Mouse (Mus musculus): Measurements from ENCODE around the gene 4931406C07Rik. TPM values are rescaled to one million over a fixed set of nuclear protein-coding genes. Genes with fewer than 3 reads are reported as not detected.

The 4931406C07Rik gene
- polyA plus RNA-seq, 3 experiments from 2014 or later, result 3.2 to 7.2 (median 5.0) TPM

DNA sequence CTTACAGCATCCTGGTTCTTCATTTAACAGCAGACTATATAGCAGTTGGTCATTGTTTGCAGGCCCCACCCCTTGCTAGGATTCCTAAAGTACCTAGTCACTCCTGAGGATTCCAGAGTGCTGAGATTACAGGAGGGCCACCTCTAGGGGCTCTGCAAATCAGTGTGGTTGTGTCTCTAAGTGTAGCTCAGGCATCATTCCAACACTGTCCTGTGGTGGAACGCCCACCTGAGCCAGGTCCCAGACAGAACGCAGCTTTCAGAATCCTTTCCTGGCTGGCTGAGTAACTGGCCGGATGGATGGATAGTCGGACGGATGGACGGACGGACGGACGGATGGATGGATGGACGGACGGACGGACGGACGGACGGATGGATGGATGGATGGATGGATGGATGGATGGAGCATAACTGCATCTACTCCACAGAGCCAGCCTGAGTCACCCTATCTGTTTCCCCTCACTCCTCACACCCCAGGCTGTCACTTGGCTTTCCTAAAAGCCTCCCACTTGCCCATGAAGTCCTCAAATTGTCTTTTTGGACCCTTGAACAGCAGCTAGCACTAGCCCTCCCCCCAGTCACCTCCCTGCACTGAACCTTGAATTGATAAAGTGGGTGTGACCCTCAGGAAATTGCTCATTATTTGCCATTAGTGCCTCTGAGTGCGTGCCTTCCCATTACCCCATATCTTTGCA lies 67.8 kb downstream of the 4931406C07Rik start:
- no peak for ATAC-seq

DNA sequence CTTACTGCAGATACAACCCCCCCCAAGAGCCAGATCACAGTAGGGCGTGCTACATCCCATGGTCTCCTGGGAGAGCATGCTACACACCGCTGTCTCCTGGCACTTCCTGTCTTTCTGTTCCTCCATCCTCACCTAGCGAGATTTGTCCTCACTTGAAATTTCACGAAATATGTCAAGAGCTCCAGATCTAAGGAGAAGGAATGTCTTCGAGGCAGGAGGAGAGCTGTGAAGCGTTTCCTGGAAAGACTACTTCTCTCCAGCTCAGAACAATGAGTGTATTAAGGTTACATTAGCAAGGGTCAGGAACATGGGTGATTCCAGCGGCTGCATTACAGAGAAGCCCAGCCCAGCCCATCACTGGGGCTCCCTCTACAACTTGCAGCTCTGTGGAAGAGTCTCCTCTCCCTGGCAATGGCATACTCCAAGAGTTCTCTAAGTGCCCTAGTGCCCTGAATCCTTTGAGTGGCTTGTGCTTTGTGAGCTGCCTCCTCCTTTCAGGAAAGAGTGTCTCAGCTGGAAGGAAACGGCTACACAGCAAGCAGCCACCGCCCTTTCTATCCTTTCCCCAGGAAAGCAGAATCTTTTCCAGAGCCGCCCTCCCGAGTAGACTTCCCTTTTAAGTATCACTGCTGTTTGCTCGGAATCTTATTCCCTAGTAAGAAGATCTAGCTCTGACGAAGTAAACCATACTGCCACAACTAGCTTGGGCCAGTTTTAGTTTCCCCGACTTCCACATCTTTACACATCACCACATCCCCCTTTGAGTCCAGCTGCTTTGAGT lies 68.5 kb downstream of the 4931406C07Rik start:
- no peak for ATAC-seq

DNA sequence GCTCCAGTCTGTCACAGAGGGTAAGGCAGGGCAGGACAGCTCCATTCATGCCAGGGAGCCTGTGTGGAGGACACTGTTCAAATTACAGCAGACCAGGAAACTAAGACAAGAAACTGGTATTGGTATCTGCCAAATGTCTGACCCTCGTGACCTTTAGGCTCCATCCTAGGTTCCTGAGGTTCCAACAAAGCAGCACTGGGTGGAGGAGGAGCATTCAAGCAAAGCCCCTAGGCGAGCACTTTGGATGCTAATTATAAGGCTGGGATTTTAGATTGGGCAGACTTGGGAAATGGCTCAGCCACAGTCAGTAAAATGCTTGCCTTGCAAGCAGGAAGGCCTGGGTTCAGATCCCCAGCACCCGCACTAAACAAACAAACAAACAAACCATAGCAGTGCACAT lies 70.3 kb downstream of the 4931406C07Rik start:
- ATAC-seq, result no peak

DNA sequence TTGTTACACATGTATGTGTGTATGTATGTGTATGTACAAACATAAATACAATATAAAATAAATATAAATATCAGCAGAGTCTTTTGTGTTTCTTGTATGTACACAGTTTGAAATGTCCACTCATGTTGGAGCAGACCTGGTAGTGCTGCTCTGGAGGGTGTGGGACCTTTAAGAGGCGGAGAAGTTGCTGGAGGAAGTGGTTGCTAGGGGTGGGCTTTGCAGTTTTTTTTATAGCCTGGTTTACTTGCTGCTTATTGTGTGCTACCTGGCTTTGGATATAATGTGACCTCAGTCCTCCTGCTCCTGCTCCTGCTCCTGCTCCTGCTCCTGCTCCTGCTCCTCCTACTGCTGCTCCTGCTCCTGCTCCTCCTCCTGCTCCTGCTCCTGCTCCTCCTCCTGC lies 72.6 kb downstream of the 4931406C07Rik start:
- ATAC-seq, result no peak

Other genes with a start within 250 kb of the 4931406C07Rik start
- gene Hephl1, start 194.3 kb downstream of the 4931406C07Rik start, polyA plus RNA-seq (2017; shearing (Covaris generic)), result not detected
- not detected for gene Vstm5, start 67.4 kb downstream of the 4931406C07Rik start, polyA plus RNA-seq (2017; shearing (Covaris generic))
- gene Med17, start 26.5 kb downstream of the 4931406C07Rik start, polyA plus RNA-seq (2017; shearing (Covaris generic)), result 10 to 100 TPM; 21.2 to 39.0 (median 24.7) TPM
- gene Taf1d, start 234 bp downstream of the 4931406C07Rik start, polyA plus RNA-seq (2017; shearing (Covaris generic)), result 100 to 1,000 TPM; 108 to 150 (median 131) TPM
- 10 to 100 TPM; 20.4 to 31.8 (median 30.6) TPM for gene Cep295, start 51.3 kb upstream of the 4931406C07Rik start, polyA plus RNA-seq (2017; shearing (Covaris generic))
- gene Smco4, start 187.0 kb upstream of the 4931406C07Rik start, polyA plus RNA-seq (2017; shearing (Covaris generic)), result 10 to 100 TPM; 12.3 to 61.1 (median 54.2) TPM